Mouse (Mus musculus): ENCODE measurements around the gene Lefty2.

DNA sequence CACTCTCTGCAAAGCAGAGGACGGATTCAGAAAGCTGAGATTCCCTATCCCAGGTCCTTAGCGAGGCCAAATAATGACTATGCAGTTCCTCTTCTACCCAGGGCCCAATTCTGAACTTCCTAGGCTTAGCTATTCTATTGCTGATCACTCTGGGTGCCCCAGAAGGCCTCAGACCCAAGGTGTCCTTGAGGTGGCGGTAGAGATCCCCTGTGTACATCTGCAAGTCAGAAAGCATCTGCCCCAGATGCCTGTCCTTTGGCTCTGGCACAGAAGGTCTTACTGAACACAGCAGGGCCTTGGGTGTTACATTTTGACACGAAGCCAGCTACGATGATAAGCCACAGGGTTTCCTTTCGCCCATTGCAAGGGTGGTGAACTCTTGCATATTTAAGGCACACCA is 3.1 kb upstream of the Lefty2 start:
- TF ChIP-seq CTCF (IDR thresholded peaks at IDR 0.05; ENCODE audit: insufficient read depth, low read depth, low read length) (no peak), POLR2A (IDR thresholded peaks at IDR 0.05; ENCODE audit: insufficient read depth, low read depth, low read length) (no peak)

All from olfactory bulb, adult 2 months (tissue).